Mouse (Mus musculus) bone marrow macrophage, adult 2 months (primary cell): ENCODE data around the gene Dip2c.

Experiments
- CTCF ChIP-seq: IDR thresholded peaks from 2 replicates; pipeline ENCODE4 v1.5.1; 2012; ENCODE audit warnings: low read depth, mild to moderate bottlenecking, low read length, moderate library complexity
- POLR2A ChIP-seq: IDR thresholded peaks from 2 replicates; pipeline ENCODE4 v1.6.1; 2012; ENCODE audit warnings: mild to moderate bottlenecking, low read depth, low read length, borderline replicate concordance

DNA sequence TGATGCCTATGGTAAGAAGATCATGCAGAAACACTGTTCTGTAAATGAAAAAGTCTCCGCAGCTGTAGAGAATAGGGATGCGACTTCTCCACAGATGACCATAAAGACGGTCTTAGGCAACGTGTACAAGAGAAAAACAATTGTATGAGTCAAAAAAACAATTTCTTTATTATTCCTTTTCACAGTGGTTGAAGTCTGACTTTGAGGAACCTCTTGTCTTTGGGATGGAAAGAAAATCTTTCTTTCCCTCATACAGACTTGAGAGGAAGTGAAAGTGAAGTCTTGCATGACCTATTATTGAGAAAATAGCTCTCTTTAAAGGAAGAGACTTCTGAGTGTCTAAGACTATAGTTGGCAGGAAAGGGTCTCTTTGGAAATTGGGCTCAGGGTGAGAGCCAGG lies 132.7 kb downstream of the Dip2c start:
- TF ChIP-seq POLR2A: no peak
- no peak for TF ChIP-seq CTCF
